Mouse (Mus musculus): Measurements from ENCODE around the gene Adamts14.

Gene Adamts14

DNA sequence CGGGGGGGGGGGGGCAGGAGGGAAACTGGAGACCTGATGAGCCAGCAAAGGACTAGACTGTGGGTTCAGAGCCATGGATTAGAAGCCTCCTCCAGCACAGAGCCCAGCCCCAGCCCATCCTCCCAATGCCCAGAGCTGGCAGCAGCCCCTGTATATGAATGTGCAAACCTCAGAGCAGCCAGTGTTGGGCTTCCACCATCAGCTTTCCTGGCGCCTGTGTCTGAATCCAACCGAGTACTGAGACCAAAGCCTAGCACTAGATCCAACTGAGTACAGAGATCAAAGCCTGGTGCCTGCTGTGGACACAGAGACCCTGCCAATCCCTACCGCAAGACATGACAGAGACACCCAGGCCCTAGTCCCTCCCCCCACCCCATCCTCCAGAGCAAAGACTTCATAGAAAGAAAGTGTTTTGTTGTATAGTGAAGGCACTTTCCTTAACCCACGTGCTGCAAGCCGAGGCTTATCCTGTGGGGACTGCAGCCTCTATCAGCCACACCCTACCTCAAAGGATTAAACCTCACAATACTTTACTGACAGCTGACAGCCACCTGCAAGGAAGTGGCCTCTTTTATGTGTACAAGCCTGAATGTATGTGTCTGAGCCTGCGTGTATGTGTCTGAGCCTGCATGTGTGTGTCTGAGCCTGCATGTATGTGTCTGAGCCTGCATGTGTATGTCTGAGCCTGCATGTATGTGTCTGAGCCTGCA, 40.2 kb downstream of the Adamts14 start:
- no peak for DNase-seq (ENCODE audit: low read depth, low spot score)

DNA sequence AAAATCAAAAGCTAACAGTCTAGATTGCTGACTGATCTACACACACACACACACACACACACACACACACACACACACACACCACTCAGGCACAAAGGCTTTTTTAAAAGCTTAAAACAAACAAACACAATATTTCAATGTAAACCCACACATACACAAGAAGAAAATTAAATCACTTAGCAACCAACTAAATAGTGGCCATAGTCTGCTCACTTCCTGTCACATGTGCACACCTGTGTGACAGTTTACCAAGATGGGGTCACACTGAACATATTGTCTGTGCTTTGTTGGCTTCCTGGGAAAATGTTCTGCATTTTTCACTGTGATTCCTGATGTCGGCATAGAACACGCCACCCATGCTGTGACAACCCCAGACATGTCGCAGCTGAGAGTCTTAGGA, 41.5 kb downstream of the Adamts14 start:
- DNase-seq (ENCODE audit: low read depth, low spot score) = no peak

DNA sequence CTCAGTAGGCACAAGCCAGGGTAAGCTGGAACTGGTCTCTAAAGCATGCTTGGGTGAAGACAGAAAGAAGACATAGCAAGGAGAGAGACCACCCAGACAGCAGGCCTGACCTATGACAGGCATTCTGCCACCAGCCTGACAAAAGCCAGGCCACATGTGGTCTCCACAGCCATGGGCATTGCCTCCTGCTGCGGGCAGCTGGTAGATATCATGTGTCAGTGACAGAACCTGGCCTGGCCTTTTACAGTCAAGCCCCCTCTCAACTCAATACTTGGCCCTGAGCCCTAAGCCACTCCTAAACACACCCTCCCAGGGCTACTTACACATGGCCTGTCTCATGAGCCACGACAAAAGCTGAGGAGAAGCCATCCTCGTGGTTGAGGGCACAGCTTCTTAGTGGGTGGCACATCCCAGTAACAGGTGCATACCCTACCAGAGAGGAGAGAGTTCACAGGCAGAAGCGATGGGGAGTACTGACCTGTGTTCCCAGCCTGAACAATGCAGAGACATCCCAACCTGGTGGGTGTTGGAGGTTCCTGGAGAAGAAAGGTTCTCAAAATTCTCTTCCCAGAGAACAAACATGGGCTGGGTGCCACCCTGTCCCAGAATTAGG, 46.3 kb downstream of the Adamts14 start:
- no peak for DNase-seq (ENCODE audit: low read depth, low spot score)

DNA sequence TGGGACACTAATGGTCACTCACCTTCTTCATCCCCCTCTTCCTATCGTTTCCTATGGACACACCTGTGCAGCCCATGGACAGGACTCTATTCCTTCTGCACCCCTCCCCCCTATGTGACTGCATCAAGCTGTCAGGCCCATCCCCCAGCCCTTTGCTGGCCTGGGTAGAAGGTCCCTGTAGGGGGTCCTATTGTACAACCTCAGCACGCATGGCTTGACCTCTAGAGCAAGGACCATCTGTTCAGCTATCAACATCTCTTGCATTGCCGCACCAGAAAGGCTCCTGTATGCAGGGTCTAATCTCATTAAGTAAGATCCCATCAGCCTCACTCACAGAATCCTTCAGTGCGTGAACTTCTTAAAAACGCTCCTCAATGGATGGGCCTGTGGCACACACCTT, 47.5 kb downstream of the Adamts14 start:
- no peak for DNase-seq (ENCODE audit: low read depth, low spot score)

DNA sequence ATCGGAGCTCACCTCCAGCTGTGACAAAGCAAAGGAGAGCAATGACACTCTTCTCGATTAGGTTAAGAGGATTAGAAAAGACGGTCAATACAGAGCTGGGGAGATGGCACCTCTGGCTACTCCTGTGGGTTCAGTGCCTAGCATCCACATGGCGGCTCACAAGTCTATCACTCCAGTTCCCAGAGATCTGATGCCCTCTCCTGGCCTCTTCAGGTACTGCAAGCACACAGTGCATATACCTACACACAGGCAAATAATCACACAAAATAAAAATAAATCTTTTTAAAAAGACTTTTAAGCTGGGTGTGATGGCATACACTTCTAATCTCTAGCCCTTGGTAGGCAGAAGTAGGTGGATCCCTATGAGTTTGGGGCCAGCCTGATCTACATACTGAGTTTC, 53.9 kb downstream of the Adamts14 start:
- no peak for DNase-seq (ENCODE audit: low read depth, low spot score)

DNA sequence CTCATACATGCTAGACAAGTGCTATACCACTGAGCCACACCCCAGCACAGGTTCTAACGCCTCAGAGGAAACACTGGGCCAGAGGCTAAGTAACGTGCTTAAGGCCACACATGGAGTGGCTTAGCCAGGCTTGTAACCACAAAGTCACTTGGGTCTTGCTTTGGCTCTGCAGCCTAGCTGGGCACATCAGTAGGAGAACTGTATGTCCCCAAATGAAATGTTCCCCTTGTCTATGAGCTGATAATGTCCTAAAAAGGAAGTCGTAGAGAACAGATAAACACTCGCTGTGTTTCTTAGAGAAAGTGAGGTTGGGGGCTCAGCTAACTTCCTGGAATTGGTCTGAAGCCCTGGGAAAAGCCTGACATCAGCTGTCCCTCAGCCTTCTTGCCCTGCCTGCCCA, 57.1 kb downstream of the Adamts14 start:
- DNase-seq (ENCODE audit: low read depth, low spot score) = no peak

DNA sequence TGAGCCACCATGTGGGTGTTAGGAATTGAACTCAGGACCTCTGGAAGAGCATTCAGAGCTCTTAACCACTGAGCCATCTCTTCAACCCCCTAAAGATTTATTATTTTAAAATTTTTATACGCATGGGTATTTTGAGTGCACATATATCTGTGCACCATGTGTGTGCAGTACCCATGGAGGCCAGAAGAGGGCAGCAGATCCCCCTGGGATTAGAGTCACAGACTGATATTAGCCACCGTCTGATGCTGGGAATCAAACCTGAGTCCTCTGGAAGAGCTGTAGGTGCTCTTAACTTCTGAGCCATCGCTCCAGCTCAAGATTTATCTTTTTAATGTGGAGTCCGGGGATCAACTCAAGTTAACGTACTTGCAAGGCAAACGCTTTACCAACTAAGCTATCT, 57.6 kb downstream of the Adamts14 start:
- no peak for DNase-seq (ENCODE audit: low read depth, low spot score)

DNA sequence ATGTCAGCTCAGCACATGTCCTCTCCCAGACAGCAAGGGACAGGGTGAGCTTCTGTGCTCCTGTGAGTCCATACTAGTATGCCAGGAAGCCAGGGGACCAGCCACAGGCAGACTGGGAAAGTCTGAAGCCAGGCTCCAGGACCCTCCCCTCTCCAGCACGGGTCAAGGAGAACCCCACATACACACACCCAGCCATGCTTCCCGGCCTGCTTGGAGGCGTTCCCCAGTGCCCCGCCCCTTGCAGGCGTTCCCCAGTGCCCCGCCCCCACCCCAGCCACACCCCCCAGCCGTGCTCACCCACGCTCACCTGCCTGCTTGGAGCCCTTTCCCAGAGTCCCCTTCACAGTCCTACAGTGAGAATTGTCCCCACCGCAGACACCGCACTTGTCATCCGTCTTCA, 60.4 kb downstream of the Adamts14 start:
- DNase-seq (ENCODE audit: low read depth, low spot score) = no peak

DNA sequence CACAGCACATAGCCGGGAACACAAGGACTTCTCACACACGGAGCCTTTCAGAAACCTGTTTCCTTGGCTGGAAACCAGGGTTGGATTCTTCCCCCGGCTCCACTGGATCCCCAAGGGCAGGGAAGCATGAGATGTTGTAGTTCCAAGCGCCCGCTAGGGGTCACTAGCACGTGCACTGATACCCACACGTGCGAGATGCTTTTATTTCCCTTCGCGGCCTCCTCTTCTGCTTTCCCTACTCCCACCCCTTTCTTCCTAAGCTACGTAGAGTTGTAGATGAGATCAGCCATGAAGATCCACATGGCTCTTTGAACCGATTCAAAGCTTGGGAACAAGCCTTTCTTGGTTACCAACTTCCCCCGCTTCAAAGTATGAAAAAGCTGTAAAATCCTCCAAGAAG, 61.5 kb downstream of the Adamts14 start:
- peak; percentile 69 for DNase-seq (ENCODE audit: low read depth, low spot score)

DNA sequence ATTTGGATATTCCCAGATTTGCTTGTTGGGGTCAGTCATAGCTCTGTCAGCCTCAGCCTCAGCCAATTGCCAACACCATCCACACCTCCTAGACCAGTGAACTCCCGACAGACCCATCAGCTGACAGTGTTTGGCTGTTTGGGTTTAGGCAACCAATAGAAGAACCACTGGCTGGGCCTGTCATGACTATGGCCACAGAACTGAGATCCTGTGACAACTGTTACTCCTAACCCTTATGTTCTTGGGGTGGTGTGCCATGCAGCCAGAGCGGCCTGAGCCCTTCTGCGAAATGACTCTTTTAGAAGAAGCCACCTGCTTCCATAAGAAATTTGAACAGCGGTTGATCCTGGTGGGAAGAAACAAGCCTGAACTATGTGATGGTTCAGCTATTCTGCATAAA, 62.1 kb downstream of the Adamts14 start:
- DNase-seq (ENCODE audit: low read depth, low spot score) = no peak

DNA sequence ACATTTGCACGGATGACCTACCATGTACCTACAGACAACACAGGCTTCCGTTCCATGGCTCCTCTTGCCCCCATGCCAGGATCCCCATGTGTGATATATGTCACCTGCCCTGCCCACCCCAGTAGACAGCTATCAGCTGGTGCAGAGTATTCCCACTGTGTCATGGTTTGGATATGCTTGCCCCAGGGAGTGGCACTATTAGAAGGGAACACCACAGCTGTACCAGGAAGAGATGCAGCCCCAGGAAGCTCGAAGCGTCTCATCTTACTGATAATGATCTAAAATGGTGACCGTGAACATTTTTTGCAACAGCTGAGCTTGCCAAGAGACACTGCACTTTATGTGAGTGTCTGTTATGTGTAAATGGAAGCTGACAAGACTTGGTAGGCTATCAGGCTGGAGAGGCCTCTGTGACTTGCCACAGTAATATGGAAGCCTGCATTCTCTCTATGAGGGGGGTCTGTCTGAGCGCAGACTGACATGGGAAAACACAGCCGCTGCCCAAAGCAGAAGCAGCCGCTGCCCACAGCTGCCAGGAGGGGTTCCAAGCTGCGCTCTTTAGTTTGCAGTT, 65.0 kb downstream of the Adamts14 start:
- no peak for DNase-seq (ENCODE audit: low read depth, low spot score)

DNA sequence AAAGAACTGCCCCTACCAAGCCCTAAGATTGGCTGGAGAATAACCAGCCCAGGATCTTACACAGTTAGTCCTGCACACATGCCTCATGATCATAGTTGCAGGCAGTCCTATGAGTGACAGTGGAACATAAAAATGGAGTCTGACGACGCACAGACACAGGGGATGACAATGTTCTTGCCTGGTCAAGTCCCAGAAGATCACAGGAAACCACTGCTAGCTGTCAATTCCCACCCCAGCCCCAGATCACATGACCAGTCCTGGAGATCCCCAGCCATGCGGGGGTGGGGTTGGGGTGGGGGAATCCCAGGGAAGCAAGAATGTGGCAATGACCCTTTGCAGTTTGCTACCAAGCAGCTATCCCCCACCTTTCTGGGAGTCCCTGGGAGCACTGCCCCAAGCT, 69.3 kb downstream of the Adamts14 start:
- no peak for DNase-seq (ENCODE audit: low read depth, low spot score)

DNA sequence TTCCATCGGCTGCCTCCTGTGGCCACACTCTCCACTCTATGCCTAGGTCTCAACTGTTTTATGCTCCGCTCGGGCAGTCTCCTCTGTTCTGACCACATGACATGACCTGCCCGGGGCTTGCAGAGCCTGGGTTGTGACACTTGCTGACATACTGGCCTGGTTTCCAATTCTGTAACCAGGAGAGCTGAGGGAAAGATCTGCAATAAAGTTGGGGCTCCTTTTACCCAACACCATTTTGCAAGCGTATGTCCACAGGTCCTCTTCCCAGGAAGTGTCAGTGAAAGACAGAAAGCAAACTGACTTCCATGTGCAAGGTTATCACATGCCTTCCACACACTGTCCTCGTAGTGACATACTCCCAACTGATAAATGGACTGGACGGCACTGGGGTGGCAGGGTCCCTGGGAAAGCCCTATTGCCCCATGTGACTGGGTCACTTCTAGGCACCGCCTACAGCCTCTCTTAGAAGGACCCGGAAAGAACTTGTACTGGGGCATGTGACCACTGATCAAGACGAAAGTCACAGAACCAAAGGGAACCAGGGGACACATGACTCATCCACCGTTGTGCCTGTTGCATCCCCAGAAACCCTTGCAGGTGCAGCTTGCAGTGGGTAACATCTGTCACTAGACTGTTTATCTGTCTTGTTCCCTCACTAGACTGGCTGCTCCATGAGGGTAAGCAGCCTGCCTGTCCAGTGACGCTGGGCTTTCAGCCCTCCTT, 71.5 kb downstream of the Adamts14 start:
- peak; percentile 71 for DNase-seq (ENCODE audit: low read depth, low spot score)

DNA sequence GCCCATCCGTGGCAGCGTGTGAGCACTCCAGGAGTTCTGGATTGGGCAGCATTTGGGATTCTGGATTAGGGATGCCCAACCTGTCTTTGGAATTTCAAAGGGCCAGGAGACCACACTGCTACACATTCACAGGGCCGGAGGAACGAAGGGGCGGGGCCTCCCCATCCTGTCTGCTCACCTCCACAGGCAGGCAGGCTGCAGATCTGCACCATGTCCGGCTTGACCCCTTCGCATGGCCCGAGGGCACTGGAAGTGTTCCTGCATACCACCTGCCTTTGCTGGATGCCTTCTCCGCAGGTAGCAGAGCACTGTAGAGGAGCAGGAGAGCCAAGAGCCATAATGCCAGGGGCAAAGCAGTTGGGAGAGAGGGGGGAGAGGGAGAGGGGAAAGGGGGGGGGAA, 72.2 kb downstream of the Adamts14 start:
- no peak for DNase-seq (ENCODE audit: low read depth, low spot score)

DNA sequence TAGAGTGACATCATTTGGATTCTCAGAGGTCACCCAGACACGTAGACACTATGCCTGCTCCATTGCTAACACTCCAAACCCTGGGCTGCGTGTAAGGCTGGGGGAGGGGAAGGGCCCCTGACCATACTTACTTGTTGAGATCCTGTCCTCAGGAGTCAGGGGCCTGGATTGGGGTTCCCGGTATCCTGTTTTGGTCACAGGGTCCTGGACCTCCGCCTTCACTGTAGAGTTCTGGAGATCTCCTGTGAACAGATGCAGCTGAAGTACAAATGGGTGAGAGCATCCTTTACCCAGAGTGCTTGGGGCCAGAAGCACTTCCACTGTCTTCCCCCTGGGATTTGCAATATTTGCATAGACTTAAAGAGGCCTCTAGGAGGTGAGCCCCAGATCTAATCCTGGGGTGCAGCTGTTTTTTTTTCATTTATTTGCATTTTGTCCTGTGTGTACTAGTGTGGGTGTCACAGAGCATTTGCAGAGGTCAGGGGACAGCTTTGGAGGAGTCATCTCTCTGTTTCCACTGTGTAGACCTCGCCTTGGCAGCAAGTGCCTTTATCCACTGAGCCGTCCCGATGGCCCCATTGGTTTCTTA, 72.9 kb downstream of the Adamts14 start:
- DNase-seq (ENCODE audit: low read depth, low spot score) = peak; percentile 82

DNA sequence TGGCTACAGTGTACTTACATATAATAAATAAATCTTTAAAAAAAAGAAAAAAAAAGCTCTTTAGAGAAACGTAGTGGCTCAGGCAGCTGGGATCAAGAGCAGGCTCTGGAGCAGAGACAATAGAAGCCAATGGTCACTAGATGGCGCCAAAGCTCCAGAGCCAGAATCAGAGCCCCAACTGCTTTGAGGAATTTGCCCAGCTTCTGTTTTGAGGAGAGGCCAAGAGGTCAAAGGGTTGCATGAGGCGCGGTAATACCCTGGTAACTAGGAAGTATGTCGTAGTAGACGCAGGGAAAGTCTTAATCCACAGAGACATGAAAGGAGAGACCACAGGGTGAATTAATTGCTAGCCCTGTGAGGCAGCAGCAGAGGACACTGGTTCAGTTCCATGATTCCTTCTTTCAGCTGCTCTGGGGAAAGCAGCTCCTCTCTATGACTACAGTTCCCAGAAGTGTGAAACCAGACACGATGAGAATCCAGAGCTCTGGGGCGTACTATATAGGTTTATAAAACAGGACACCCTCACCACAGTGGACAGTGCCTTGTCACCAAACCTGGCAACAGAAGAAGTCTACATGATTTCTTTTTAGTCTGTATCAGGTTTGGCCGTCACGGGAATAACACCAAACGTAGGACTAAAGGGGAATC, 73.5 kb downstream of the Adamts14 start:
- peak; percentile 86 for DNase-seq (ENCODE audit: low read depth, low spot score)

DNA sequence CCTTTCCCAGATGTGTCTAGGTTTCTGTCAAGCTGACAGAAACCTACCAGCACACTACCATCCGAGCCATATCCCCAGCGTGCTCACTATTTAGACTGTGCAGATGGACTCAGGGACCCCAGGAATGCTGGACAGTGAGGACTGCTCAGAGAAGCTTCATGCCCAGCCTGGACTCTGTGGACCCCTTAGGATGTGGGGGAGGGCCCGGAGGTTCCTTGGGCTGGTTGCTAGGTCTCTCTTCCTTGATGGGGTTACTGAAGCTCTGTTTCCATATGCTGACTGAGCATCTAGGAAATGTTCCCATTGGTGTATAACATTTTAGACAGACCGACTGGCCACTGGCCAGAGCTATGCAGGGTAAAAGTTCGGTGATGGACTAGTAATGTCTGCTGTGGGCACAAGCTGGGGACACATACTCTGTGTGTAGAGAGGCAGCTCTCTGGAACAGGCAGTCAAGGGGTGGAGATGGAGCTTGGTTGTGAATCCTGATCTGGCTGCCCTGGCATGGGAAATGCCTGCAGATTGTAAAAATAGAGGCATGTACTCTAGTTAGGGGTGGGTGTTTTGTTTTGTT, 77.4 kb downstream of the Adamts14 start:
- DNase-seq (ENCODE audit: low read depth, low spot score) = no peak

DNA sequence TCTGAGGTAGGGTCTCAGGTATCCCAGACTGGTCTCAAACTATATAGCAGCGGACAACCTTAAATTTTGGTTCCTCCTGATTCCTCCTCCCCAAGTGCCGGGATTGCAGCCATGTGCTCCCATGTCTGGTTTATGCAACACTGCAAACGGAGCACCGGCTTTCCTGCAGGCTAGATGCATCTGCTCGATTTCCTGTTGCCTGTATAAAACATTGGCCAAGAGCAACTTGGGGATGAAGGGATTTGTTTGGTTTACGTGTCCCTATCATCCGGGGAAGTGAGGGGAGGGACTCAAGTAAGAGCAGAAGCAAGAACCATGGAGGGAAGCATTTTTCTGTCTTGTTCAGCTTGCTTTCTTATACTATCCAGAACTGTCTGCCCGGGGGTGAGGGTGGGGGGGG, 78.0 kb downstream of the Adamts14 start:
- no peak for DNase-seq (ENCODE audit: low read depth, low spot score)

DNA sequence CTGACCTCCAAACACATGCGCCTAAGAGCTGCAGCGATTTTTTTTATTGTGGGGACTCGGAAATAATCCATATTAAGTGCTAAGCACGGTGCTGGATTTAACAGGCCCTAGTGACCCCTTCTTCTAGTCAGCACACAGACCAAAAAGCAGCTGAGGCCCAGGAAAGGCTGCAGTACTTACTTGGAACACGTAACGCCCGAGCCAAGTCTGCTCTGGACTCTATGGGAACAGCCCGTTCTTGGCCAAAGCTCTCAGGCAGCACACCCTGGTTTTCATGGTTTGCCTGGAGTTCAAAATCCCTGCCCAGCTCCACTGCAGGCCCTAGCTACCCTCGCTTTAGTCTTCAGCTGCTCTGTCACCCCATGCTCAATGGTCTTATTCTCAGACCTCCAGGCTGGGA, 78.6 kb downstream of the Adamts14 start:
- no peak for DNase-seq (ENCODE audit: low read depth, low spot score)

DNA sequence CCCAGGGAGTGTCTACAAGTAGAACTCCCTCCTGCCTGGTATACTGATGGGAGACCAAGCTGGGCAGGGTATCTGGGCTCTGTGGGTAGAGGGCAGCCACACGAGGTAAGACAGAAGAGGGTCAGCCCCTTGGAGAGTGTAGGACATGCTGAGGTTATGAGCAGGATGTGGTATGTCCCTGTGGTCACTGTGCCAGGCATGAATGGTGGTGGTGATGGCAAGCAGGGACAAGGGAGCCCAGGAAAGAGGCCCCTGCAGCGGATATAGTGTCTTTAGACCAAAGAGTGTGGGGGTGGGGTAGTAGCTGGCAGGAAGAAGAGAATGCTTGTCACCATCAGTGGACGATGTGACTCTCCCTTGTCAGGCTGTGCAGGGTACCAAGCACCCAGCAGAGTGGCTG, 85.2 kb downstream of the Adamts14 start:
- no peak for DNase-seq (ENCODE audit: low read depth, low spot score)

DNA sequence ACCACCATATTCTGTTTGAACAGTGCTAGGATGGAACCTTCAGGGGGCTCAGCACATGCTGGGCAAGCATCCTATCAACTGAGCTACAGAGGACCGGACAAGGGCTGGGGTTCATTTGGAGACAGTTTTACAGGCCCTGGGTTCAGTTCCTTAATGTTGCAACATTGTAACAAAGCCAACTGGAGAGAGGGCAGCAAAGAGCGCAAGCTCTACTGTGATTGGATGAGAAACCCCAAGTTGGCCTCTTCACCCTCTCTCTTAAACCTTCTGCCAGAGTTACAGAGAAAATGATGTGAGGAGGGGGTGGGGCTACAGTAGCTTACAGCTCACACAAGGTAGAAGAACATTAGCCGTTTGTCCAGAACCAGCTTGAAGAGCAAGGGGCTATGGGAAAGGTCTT, 86.2 kb downstream of the Adamts14 start:
- DNase-seq (ENCODE audit: low read depth, low spot score) = no peak
